ENCODE assay signal across 27 mouse cellular contexts in genomic region chr15:102163900-102164693, GRCm38 (mm10). TPM values are rescaled to one million over a fixed set of nuclear protein-coding genes. Genes with fewer than 3 reads are reported as not detected.
DNase-seq lines count a peak whose midpoint lies in the region; TF ChIP-seq lines count a peak whose summit lies in the region.
"Had no signal": no experiment of that assay in that cellular context is flagged by ENCODE, and none has a peak within 500 bp of the region (broad histone marks: within the 10 kb centered on the region; RNA-seq: fewer than 3 reads in every experiment).

No protein-coding gene starts in this region.

- H3K4me1 ChIP-seq in thymus, adult 2 months (replicated peaks; ENCODE audit: control insufficient read depth, insufficient read depth, low read length), result peaks cover 19% of the 10 kb centered on the region
- H3K4me1 ChIP-seq: hindbrain, embryonic 13.5 days; midbrain, embryonic 15.5 days; neural tube, embryonic 13.5 days had no signal

- WGBS in thymus, adult 2 months, result 36% methylated on average over 3 of the region's 3 CpGs

- TF ChIP-seq POLR2A in thymus, adult 2 months (IDR thresholded peaks at IDR 0.05; ENCODE audit: control insufficient read depth, extremely low read depth, insufficient read depth, low read length, poor library complexity), result no peak

- H3K27me3 ChIP-seq in thymus, adult 2 months (ENCODE audit: control insufficient read depth, insufficient read depth, low read length), result no peaks in the 10 kb centered on the region
- H3K27me3 ChIP-seq: hindbrain, embryonic 13.5 days; limb, embryonic 15.5 days; midbrain, embryonic 15.5 days; neural tube, embryonic 13.5 days; Patski had no signal

- peak; percentile 20; the same call in 1 of the 2 replicates for TF ChIP-seq CTCF in layer of hippocampus, adult 2 months (conservative IDR thresholded peaks at IDR 0.05)
- TF ChIP-seq CTCF in thymus, adult 2 months (IDR thresholded peaks at IDR 0.05; ENCODE audit: borderline replicate concordance, control insufficient read depth, extremely low read depth, insufficient read depth, low read length, poor library complexity), result no peak

- H3K4me3 ChIP-seq in layer of hippocampus, adult 2 months, result no peak overlapping the region
- H3K4me3 ChIP-seq in thymus, adult 2 months (ENCODE audit: control insufficient read depth, insufficient read depth, low read length), result no peak overlapping the region
- H3K4me3 ChIP-seq: heart, adult 2 months; heart, embryonic 12.5 days; hindbrain, embryonic 13.5 days; limb, embryonic 10.5 days; limb, embryonic 15.5 days; midbrain, embryonic 15.5 days; neural tube, embryonic 13.5 days had no signal

- no peak for DNase-seq in layer of hippocampus, adult 2 months (ENCODE audit: low spot score in 2 of 2)
- no peak for DNase-seq in layer of hippocampus, adult 9-10 months (ENCODE audit: low spot score)
- no peak for DNase-seq in thymus, adult 2 months
- no peak for DNase-seq in thymus, postnatal 10 days (ENCODE audit: low spot score in 2 of 2)
- peak; percentile 66 for DNase-seq in ZHBTc4 (ENCODE audit: low read depth, low spot score)
- DNase-seq in frontal cortex, adult 2 months (ENCODE audit: extremely low spot score in 1 of 2, low spot score in 1 of 2), result no peak
- DNase-seq in retina, embryonic 14.5 days (ENCODE audit: low spot score), result no peak
- DNase-seq: adrenal gland, adult 8-10 months; B cell, adult 2 months; cerebellum, adult 9-10 months; cerebellum, postnatal 36 days; heart, adult 2 months; heart, postnatal 4 days; kidney, adult 18-20 months; kidney, postnatal 4 days; layer of hippocampus, adult 9-11 months; lung, postnatal 36 days; thymus, postnatal 14 days had no signal

- H3K27ac ChIP-seq in layer of hippocampus, adult 2 months, result no peak overlapping the region
- H3K27ac ChIP-seq in thymus, adult 2 months (ENCODE audit: control insufficient read depth, insufficient read depth, low read length), result 0 out of 2 replicates have a peak overlapping the region, but pooled peaks have one; percentile 5
- H3K27ac ChIP-seq: heart, adult 2 months; hindbrain, embryonic 13.5 days; limb, embryonic 10.5 days; limb, embryonic 15.5 days; midbrain, embryonic 15.5 days; neural tube, embryonic 13.5 days had no signal

- no peaks in the 10 kb centered on the region for H3K36me3 ChIP-seq in thymus, adult 2 months (ENCODE audit: control insufficient read depth, insufficient read depth, low read length)
- H3K36me3 ChIP-seq: heart, embryonic 12.5 days; hindbrain, embryonic 13.5 days; limb, embryonic 10.5 days; limb, embryonic 15.5 days; midbrain, embryonic 15.5 days; neural tube, embryonic 13.5 days had no signal

RNA-seq across cellular contexts. Expression of gene Soat2, which starts 13.8 kb away (rescaled TPM):
- total RNA-seq in layer of hippocampus, adult 2 months (2021), result not detected
- polyA plus RNA-seq in thymus, adult 2 months (2012; rRNA removed), result 3.8 and 4.1 TPM in 2 replicates
- 0.16 and 0.25 TPM in 2 replicates for polyA plus RNA-seq in frontal cortex, adult 2 months (2012; rRNA removed)
- polyA plus RNA-seq: embryonic facial prominence, embryonic 11.5 days; forebrain, embryonic 14.5 days; hindbrain, embryonic 13.5 days; midbrain, embryonic 15.5 days had no signal

RNA-seq across cellular contexts. Expression of gene Igfbp6, which starts 19.9 kb away (rescaled TPM):
- total RNA-seq in layer of hippocampus, adult 2 months (2021), result 1 to 10 TPM; 6.9 to 7.7 TPM
- polyA plus RNA-seq in thymus, adult 2 months (2012; rRNA removed), result 17.8 and 30.2 TPM in 2 replicates
- polyA plus RNA-seq in frontal cortex, adult 2 months (2012; rRNA removed), result 46.3 and 51.8 TPM in 2 replicates
- polyA plus RNA-seq: embryonic facial prominence, embryonic 11.5 days had no signal

RNA-seq across cellular contexts. Expression of gene Spryd3, which starts 28.1 kb away (rescaled TPM):
- 100 to 1,000 TPM; 151 to 155 TPM for total RNA-seq in layer of hippocampus, adult 2 months (2021)
- 40.8 and 43.1 TPM in 2 replicates for polyA plus RNA-seq in thymus, adult 2 months (2012; rRNA removed)
- polyA plus RNA-seq in frontal cortex, adult 2 months (2012; rRNA removed), result 127 and 136 TPM in 2 replicates

RNA-seq across cellular contexts. Expression of gene Zfp740, which starts 39.0 kb away (rescaled TPM):
- total RNA-seq in layer of hippocampus, adult 2 months (2021), result 10 to 100 TPM; 68.3 to 76.5 TPM
- 69.6 and 71.9 TPM in 2 replicates for polyA plus RNA-seq in thymus, adult 2 months (2012; rRNA removed)
- 52.4 and 62.1 TPM in 2 replicates for polyA plus RNA-seq in frontal cortex, adult 2 months (2012; rRNA removed)

RNA-seq across cellular contexts. Expression of gene Csad, which starts 40.4 kb away (rescaled TPM):
- total RNA-seq in layer of hippocampus, adult 2 months (2021), result 10 to 100 TPM; 39.5 to 40.4 TPM
- polyA plus RNA-seq in thymus, adult 2 months (2012; rRNA removed), result 77.6 and 82.1 TPM in 2 replicates
- polyA plus RNA-seq in frontal cortex, adult 2 months (2012; rRNA removed), result 32.9 and 42.0 TPM in 2 replicates
